Mouse (Mus musculus): Measurements from ENCODE around the gene Ghrh.

Gene Ghrh

GRCm38 (mm10) chr2:157306091-157307032 is 40.9 kb downstream of the Ghrh start:
- DNase-seq: no peak

DNA sequence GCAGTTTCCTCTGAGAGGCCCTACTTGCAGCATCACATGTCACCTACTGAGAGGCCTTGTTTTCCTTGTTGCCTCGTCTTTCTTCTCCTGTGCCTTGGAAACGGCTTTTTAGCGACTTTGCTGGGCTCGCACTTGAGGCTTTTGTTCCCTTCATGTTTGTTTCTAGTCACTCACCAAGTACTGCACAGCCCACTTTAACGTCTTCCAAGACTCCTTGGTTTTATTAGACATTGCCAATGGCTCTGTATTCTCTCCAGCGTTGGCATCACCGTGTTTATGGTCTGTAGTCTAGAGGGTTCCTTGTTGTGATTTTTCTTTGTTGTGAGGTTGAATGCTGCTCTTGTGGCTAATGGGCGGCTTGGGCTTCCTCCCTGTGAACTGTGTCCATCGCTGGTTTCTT is 44.2 kb downstream of the Ghrh start:
- DNase-seq: no peak

DNA sequence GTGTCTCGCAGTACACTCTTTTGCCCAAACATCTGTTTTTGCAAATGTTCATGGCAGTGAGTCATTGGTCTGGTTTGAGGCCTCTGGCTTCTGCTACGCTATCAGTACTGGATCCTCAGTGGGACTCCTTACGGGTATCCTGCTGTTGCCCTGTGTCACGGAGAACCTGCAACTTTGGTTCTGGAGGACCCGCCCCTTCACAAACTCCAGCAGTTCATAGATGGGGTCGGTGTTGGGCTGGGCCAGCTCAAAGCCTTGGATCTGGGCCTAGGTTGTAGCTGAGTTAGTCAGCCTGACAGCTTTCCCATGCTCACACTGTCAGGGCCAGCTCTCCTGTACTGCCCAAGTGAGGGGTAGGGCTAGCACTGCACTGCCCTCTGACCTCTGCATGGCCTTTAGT is 47.3 kb downstream of the Ghrh start:
- DNase-seq: no peak

GRCm38 (mm10) chr2:157296105-157296689 is 51.1 kb downstream of the Ghrh start:
- no peak for DNase-seq

- DNase-seq: peak; percentile 66 to 70
These were observed 55.2 kb downstream of the Ghrh start for GRCm38 (mm10) chr2:157292093-157292492.

DNA sequence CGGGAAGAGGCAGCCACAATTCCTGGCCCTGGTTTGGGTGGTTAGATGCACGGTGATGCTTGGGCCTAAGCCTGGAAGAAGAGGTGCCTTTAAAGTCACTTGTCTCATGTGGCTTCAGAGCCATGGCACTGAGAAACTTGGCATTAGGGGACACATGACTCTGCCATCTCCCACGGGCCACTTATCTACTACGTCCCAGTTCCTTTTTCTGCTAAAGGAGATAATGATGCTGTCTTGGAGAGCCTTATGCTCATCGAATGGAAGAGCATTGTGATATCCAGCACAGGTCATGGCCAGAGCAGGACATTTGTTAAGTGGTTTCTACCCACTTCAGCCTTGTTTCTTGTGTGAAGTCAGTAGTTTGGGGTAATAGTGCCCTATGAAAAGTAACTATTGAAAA is 58.3 kb downstream of the Ghrh start:
- DNase-seq: no peak

- DNase-seq: peak; percentile 53 to 58
These were observed 59.8 kb downstream of the Ghrh start for GRCm38 (mm10) chr2:157287542-157287941.

DNA sequence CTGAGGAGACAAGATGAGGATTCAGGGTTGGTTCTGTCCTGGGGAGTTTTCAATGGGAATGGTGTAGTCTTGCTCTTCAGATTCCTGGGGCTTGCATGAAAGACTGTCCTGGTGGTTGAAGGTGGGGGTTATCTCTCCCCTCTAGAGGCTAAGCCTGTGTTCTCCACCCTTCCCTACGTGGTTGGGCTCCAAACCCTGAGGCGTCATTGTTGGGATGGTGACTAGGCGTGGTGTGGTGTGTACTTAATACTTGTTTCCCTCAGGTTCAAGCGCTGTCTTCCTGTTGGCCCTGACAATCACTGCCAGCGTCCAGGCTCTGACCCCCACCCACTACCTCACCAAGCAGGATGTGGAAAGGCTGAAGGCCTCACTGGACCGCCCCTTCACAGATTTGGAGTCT is 64.0 kb downstream of the Ghrh start:
- DNase-seq: no peak

Measured in cerebellum, adult 18-20 months (tissue).